Mouse (Mus musculus) spleen, adult 2 months (tissue): ENCODE measurements around the gene Gdf7. TPM values are rescaled to one million over a fixed set of nuclear protein-coding genes. Genes with fewer than 3 reads are reported as not detected.
A peak's percentile ranks its signal among the peaks of the same experiment; 100 is the strongest.

Source experiments
- DNase-seq, 2 experiments: peaks; one replicate each; pipeline versions ENCODE4 v3.0.0 to v3.0.0-alpha.2; 2012 to 2021; ENCODE audit warnings: low spot score in 2 of 2, low read depth in 1 of 2
- H3K27ac ChIP-seq: fragments of 200-500 bp; 2 replicates; pipeline ENCODE4 v1.5.1; 2012; ENCODE audit warnings: low read length, inconsistent platforms; ENCODE audit not compliant: insufficient read depth
- H3K27me3 ChIP-seq: fragments of 200-500 bp; 2 replicates; pipeline ENCODE4 v1.6.1; 2012; ENCODE audit warnings: mild to moderate bottlenecking, moderate library complexity, low read length, inconsistent platforms; ENCODE audit not compliant: control insufficient read depth, insufficient read depth
- H3K36me3 ChIP-seq: fragments of 200-500 bp; 2 replicates; pipeline ENCODE4 v1.6.1; 2012; ENCODE audit warnings: mild to moderate bottlenecking, low read length, inconsistent platforms; ENCODE audit not compliant: control insufficient read depth, insufficient read depth
- H3K4me1 ChIP-seq: fragments of 200-500 bp; 2 replicates; pipeline ENCODE4 v1.6.1; 2011; ENCODE audit warnings: inconsistent platforms; ENCODE audit not compliant: control insufficient read depth, insufficient read depth, insufficient read length
- H3K4me3 ChIP-seq: fragments of 200-500 bp; 2 replicates; pipeline ENCODE4 v1.5.1; 2011; ENCODE audit warnings: mild to moderate bottlenecking, inconsistent platforms; ENCODE audit not compliant: insufficient read depth, insufficient read length; ENCODE audit errors: extremely low read depth
- CTCF ChIP-seq: fragments of 200-500 bp; IDR thresholded peaks from 2 replicates; pipeline ENCODE4 v1.5.1; 2011; ENCODE audit warnings: mild to moderate bottlenecking, inconsistent platforms; ENCODE audit not compliant: insufficient read depth, insufficient read length, insufficient replicate concordance; ENCODE audit errors: extremely low read depth
- POLR2A ChIP-seq: fragments of 200-500 bp; IDR thresholded peaks from 2 replicates; pipeline ENCODE4 v1.6.1; 2011; ENCODE audit warnings: low read depth, low read length, inconsistent platforms
- whole genome bisulfite sequencing: fragments of 180-500 bp; shearing (Covaris S2); methylation state at CpG from one replicate; pipeline ENCODE4 v1.1.7; 2018; 5-methylcytosine and 5-hydroxymethylcytosine counted together
- polyA plus RNA-seq: library from polyadenylated mRNA; depleted of rRNA; stranded (reverse); fragments of >200 nt; gene quantifications from 2 replicates; pipeline ENCODE4 v1.2.3, GENCODE M21; 2012

Gene Gdf7
- polyA plus RNA-seq, 1 experiment, result not detected

GRCm38 (mm10) chr12:8327675-8328053 lies 25.9 kb upstream of the Gdf7 start:
- TF ChIP-seq CTCF (no peak), POLR2A (no peak)
- DNase-seq, result no peak
- H3K36me3 ChIP-seq, result 0 out of 2 replicates have a peak, but pooled peaks cover 1% of the 10 kb centered on the region

GRCm38 (mm10) chr12:8326825-8327674 lies 25.3 kb upstream of the Gdf7 start:
- Histone ChIP-seq H3K27me3 (no peaks in the 10 kb centered on the region), H3K4me1 (no peaks in the 10 kb centered on the region), H3K27ac (no peak overlapping the region), H3K4me3 (no peak overlapping the region), H3K36me3 (0 out of 2 replicates have a peak, but pooled peaks cover 3% of the 10 kb centered on the region)
- peak; percentile 99 for TF ChIP-seq CTCF
- TF ChIP-seq POLR2A, result no peak
- 41% methylated on average over 17 of the region's 17 CpGs for WGBS
- DNase-seq, result peak; percentile 61 to 87

More at GRCm38 (mm10) chr12:8327675-8328053, 25.9 kb upstream of the Gdf7 start:
- WGBS, result 80% methylated on average over 1 of the region's 1 CpGs
- no peaks in the 10 kb centered on the region for H3K4me1 ChIP-seq
- no peak overlapping the region for H3K4me3 ChIP-seq
- H3K27me3 ChIP-seq, result no peaks in the 10 kb centered on the region
- no peak overlapping the region for H3K27ac ChIP-seq

GRCm38 (mm10) chr12:8325943-8326522 lies 24.3 kb upstream of the Gdf7 start:
- no peak for TF ChIP-seq POLR2A
- no peak for TF ChIP-seq CTCF
- 96% methylated on average over 17 of the region's 17 CpGs for WGBS
- Histone ChIP-seq H3K27ac (no peak overlapping the region), H3K4me3 (no peak overlapping the region), H3K36me3 (0 out of 2 replicates have a peak, but pooled peaks cover 3% of the 10 kb centered on the region), H3K4me1 (no peaks in the 10 kb centered on the region), H3K27me3 (no peaks in the 10 kb centered on the region)
- DNase-seq, result no peak

GRCm38 (mm10) chr12:8325245-8325942 lies 23.6 kb upstream of the Gdf7 start:
- no peak overlapping the region for H3K4me3 ChIP-seq
- 0 out of 2 replicates have a peak, but pooled peaks cover 3% of the 10 kb centered on the region for H3K36me3 ChIP-seq
- TF ChIP-seq POLR2A, result no peak
- TF ChIP-seq CTCF, result no peak
- H3K4me1 ChIP-seq, result no peaks in the 10 kb centered on the region
- no peak overlapping the region for H3K27ac ChIP-seq
- no peaks in the 10 kb centered on the region for H3K27me3 ChIP-seq
- DNase-seq, result no peak
- WGBS, result 92% methylated on average over 13 of the region's 13 CpGs

GRCm38 (mm10) chr12:8324086-8324485 lies 22.3 kb upstream of the Gdf7 start:
- WGBS, result 90% methylated on average over 10 of the region's 10 CpGs
- Histone ChIP-seq H3K27ac (no peak overlapping the region), H3K27me3 (no peaks in the 10 kb centered on the region), H3K4me1 (no peaks in the 10 kb centered on the region), H3K36me3 (peaks cover 2% of the 10 kb centered on the region; the same call in 1 of the 2 replicates), H3K4me3 (no peak overlapping the region)
- DNase-seq, result no peak
- no peak for TF ChIP-seq POLR2A
- no peak for TF ChIP-seq CTCF

GRCm38 (mm10) chr12:8321506-8321905 lies 19.8 kb upstream of the Gdf7 start:
- TF ChIP-seq POLR2A, result no peak
- no peak for TF ChIP-seq CTCF
- no peaks in the 10 kb centered on the region for H3K27me3 ChIP-seq
- no peak for DNase-seq
- peaks cover 2% of the 10 kb centered on the region; the same call in 1 of the 2 replicates for H3K36me3 ChIP-seq
- H3K4me3 ChIP-seq, result no peak overlapping the region
- WGBS, result 94% methylated on average over 10 of the region's 10 CpGs
- H3K27ac ChIP-seq, result no peak overlapping the region
- H3K4me1 ChIP-seq, result no peaks in the 10 kb centered on the region
